Mouse (Mus musculus) heart, embryonic 12.5 days (tissue): ENCODE measurements around the gene Atp6v0d1. TPM values are rescaled to one million over a fixed set of nuclear protein-coding genes. Genes with fewer than 3 reads are reported as not detected.

Source experiments
- ATAC-seq: fragments of 200-750 bp; cut with Nextera tagmentation; 2 replicates; pipeline ENCODE4 v1.8.0; 2017; ENCODE audit warnings: moderate TSS enrichment, moderate library complexity; ENCODE audit not compliant: insufficient number of reproducible peaks, low FRiP score
- H3K27ac ChIP-seq: fragments of 300-500 bp; sonication (generic); 2 replicates; pipeline ENCODE4 v1.5.1; 2016; ENCODE audit warnings: mild to moderate bottlenecking, moderate library complexity; ENCODE audit not compliant: poor library complexity, severe bottlenecking
- H3K27me3 ChIP-seq: fragments of 300-500 bp; sonication (generic); replicated peaks from 2 replicates; pipeline ENCODE4 v1.6.1; 2016; ENCODE audit warnings: mild to moderate bottlenecking, moderate library complexity
- H3K36me3 ChIP-seq: fragments of 300-500 bp; sonication (generic); 2 replicates; pipeline ENCODE4 v1.6.1; 2016; ENCODE audit warnings: mild to moderate bottlenecking, moderate library complexity
- H3K4me1 ChIP-seq: fragments of 300-500 bp; sonication (generic); replicated peaks from 2 replicates; pipeline ENCODE4 v1.6.1; 2016; ENCODE audit warnings: mild to moderate bottlenecking
- H3K4me2 ChIP-seq: fragments of 300-500 bp; sonication (generic); 2 replicates; pipeline ENCODE4 v1.6.1; 2016; ENCODE audit warnings: mild to moderate bottlenecking, moderate library complexity
- H3K4me3 ChIP-seq: fragments of 300-500 bp; sonication (generic); 2 replicates; pipeline ENCODE4 v1.5.1; 2016; ENCODE audit warnings: mild to moderate bottlenecking
- H3K9ac ChIP-seq: fragments of 300-500 bp; sonication (generic); 2 replicates; pipeline ENCODE4 v1.6.1; 2016; ENCODE audit warnings: mild to moderate bottlenecking, moderate library complexity
- H3K9me3 ChIP-seq: fragments of 300-500 bp; sonication (generic); replicated peaks from 2 replicates; pipeline ENCODE4 v1.6.1; 2016; ENCODE audit warnings: mild to moderate bottlenecking, moderate library complexity
- WGBS: fragments of 180-500 bp; shearing (Covaris S2); methylation state at CpG from one replicate; pipeline ENCODE4 v1.1.7; 2016; 5-methylcytosine and 5-hydroxymethylcytosine counted together
- polyA plus RNA-seq: library from polyadenylated mRNA; unstranded; fragments of >200 nt; fragmentation: Nextera tagmentation; extraction: Ambion mirVana; gene quantifications from 2 replicates; pipeline ENCODE4 v1.2.1, GENCODE M21; 2016

The Atp6v0d1 gene
- polyA plus RNA-seq, 1 experiment from 2014 or later = 51.4 TPM

- no peaks in the 10 kb centered on the region for H3K9me3 ChIP-seq
- H3K4me3 ChIP-seq = no peak overlapping the region
- no peak for ATAC-seq
- H3K9ac ChIP-seq = no peak overlapping the region
- no peaks in the 10 kb centered on the region for H3K27me3 ChIP-seq
- peaks cover 6% of the 10 kb centered on the region; the same call in 1 of the 2 replicates for H3K36me3 ChIP-seq
- 78% methylated on average over 2 of the region's 2 CpGs for WGBS
- H3K4me1 ChIP-seq = peaks cover 17% of the 10 kb centered on the region
- no peak overlapping the region for H3K4me2 ChIP-seq
- H3K27ac ChIP-seq = no peak overlapping the region
Measured at GRCm38 (mm10) chr8:105550083-105550482, 15.8 kb downstream of the Atp6v0d1 start.

- 90% methylated on average over 1 of the region's 1 CpGs for WGBS
- H3K4me2 ChIP-seq = no peak overlapping the region
- H3K36me3 ChIP-seq = peaks cover 6% of the 10 kb centered on the region; the same call in 1 of the 2 replicates
- H3K27me3 ChIP-seq = no peaks in the 10 kb centered on the region
- ATAC-seq = no peak
- H3K27ac ChIP-seq = no peak overlapping the region
- H3K9me3 ChIP-seq = no peaks in the 10 kb centered on the region
- H3K9ac ChIP-seq = no peak overlapping the region
- peaks cover 23% of the 10 kb centered on the region for H3K4me1 ChIP-seq
- H3K4me3 ChIP-seq = no peak overlapping the region
Measured at GRCm38 (mm10) chr8:105549506-105549905, 16.3 kb downstream of the Atp6v0d1 start.

GRCm38 (mm10) chr8:105546384-105547350 is 19.2 kb downstream of the Atp6v0d1 start:
- WGBS = 81% methylated on average over 6 of the region's 6 CpGs
- H3K4me3 ChIP-seq = no peak overlapping the region
- H3K4me1 ChIP-seq = peaks cover 32% of the 10 kb centered on the region
- no peak for ATAC-seq
- no peak overlapping the region for H3K4me2 ChIP-seq
- no peaks in the 10 kb centered on the region for H3K27me3 ChIP-seq
- no peak overlapping the region for H3K9ac ChIP-seq
- H3K9me3 ChIP-seq = no peaks in the 10 kb centered on the region
- H3K36me3 ChIP-seq = peaks cover 4% of the 10 kb centered on the region
- no peak overlapping the region for H3K27ac ChIP-seq

- Histone ChIP-seq H3K4me3 (no peak overlapping the region), H3K4me2 (no peak overlapping the region), H3K36me3 (peaks cover 8% of the 10 kb centered on the region), H3K9me3 (no peaks in the 10 kb centered on the region), H3K4me1 (peaks cover 32% of the 10 kb centered on the region), H3K27me3 (no peaks in the 10 kb centered on the region), H3K27ac (no peak overlapping the region), H3K9ac (no peak overlapping the region)
- WGBS = 55% methylated on average over 3 of the region's 3 CpGs
- ATAC-seq = no peak
Measured at GRCm38 (mm10) chr8:105545249-105545648, 20.6 kb downstream of the Atp6v0d1 start.

- no peak for ATAC-seq
- H3K9ac ChIP-seq = no peak overlapping the region
- H3K9me3 ChIP-seq = no peaks in the 10 kb centered on the region
- H3K4me1 ChIP-seq = peaks cover 32% of the 10 kb centered on the region
- H3K36me3 ChIP-seq = peaks cover 4% of the 10 kb centered on the region
- no peaks in the 10 kb centered on the region for H3K27me3 ChIP-seq
- H3K27ac ChIP-seq = peak overlapping the region; percentile 44; the same call in 1 of the 2 replicates
- H3K4me3 ChIP-seq = no peak overlapping the region
- WGBS = 36% methylated on average over 7 of the region's 7 CpGs
- no peak overlapping the region for H3K4me2 ChIP-seq
Measured at GRCm38 (mm10) chr8:105544544-105545205, 21.2 kb downstream of the Atp6v0d1 start.

- ATAC-seq = no peak
- H3K27ac ChIP-seq = no peak overlapping the region
- no peaks in the 10 kb centered on the region for H3K9me3 ChIP-seq
- peaks cover 32% of the 10 kb centered on the region for H3K4me1 ChIP-seq
- H3K9ac ChIP-seq = no peak overlapping the region; the same call in 1 of the 2 replicates
- no peaks in the 10 kb centered on the region for H3K27me3 ChIP-seq
- no peak overlapping the region for H3K4me2 ChIP-seq
- H3K4me3 ChIP-seq = no peak overlapping the region
- H3K36me3 ChIP-seq = peaks cover 13% of the 10 kb centered on the region
- 0% methylated on average over 1 of the region's 1 CpGs for WGBS
Measured at GRCm38 (mm10) chr8:105543703-105544102, 22.1 kb downstream of the Atp6v0d1 start.

GRCm38 (mm10) chr8:105542808-105543207 is 23.0 kb downstream of the Atp6v0d1 start:
- peaks cover 32% of the 10 kb centered on the region for H3K4me1 ChIP-seq
- H3K27me3 ChIP-seq = no peaks in the 10 kb centered on the region
- H3K9ac ChIP-seq = no peak overlapping the region
- no peak overlapping the region for H3K4me3 ChIP-seq
- no peak overlapping the region for H3K4me2 ChIP-seq
- no peak overlapping the region for H3K27ac ChIP-seq
- H3K36me3 ChIP-seq = peaks cover 22% of the 10 kb centered on the region
- WGBS = 86% methylated on average over 2 of the region's 2 CpGs
- H3K9me3 ChIP-seq = no peaks in the 10 kb centered on the region
- no peak for ATAC-seq

GRCm38 (mm10) chr8:105542032-105542656 is 23.7 kb downstream of the Atp6v0d1 start:
- Histone ChIP-seq H3K4me2 (no peak overlapping the region), H3K9ac (no peak overlapping the region), H3K27ac (no peak overlapping the region), H3K9me3 (no peaks in the 10 kb centered on the region), H3K27me3 (no peaks in the 10 kb centered on the region), H3K4me1 (peaks cover 32% of the 10 kb centered on the region), H3K36me3 (peaks cover 29% of the 10 kb centered on the region), H3K4me3 (no peak overlapping the region)
- WGBS = 76% methylated on average over 3 of the region's 3 CpGs
- ATAC-seq = no peak

- H3K9me3 ChIP-seq = no peaks in the 10 kb centered on the region
- no peak for ATAC-seq
- H3K36me3 ChIP-seq = peaks cover 42% of the 10 kb centered on the region
- H3K9ac ChIP-seq = no peak overlapping the region
- 86% methylated on average over 4 of the region's 4 CpGs for WGBS
- no peaks in the 10 kb centered on the region for H3K27me3 ChIP-seq
- no peak overlapping the region for H3K27ac ChIP-seq
- H3K4me3 ChIP-seq = no peak overlapping the region
- H3K4me1 ChIP-seq = peaks cover 7% of the 10 kb centered on the region
- H3K4me2 ChIP-seq = no peak overlapping the region
Measured at GRCm38 (mm10) chr8:105538940-105539339, 26.9 kb downstream of the Atp6v0d1 start.

GRCm38 (mm10) chr8:105537011-105537677 is 28.7 kb downstream of the Atp6v0d1 start:
- no peak overlapping the region for H3K27ac ChIP-seq
- H3K4me2 ChIP-seq = no peak overlapping the region
- 83% methylated on average over 6 of the region's 6 CpGs for WGBS
- H3K27me3 ChIP-seq = no peaks in the 10 kb centered on the region
- H3K4me1 ChIP-seq = peaks cover 12% of the 10 kb centered on the region
- no peak overlapping the region for H3K9ac ChIP-seq
- peaks cover 42% of the 10 kb centered on the region for H3K36me3 ChIP-seq
- ATAC-seq = no peak
- no peaks in the 10 kb centered on the region for H3K9me3 ChIP-seq
- no peak overlapping the region for H3K4me3 ChIP-seq
